Mouse (Mus musculus) urinary bladder, adult 2 months (tissue): ENCODE data around the gene Olfr26. TPM values are rescaled to one million over a fixed set of nuclear protein-coding genes. Genes with fewer than 3 reads are reported as not detected.
"Not testable (repeated sequence)": the region's sequence is repeated elsewhere in the genome, so short reads cannot be mapped to it uniquely, and the experiment has no call there.

Experiments used
- DNase-seq: peaks from one replicate; pipeline ENCODE4 v3.0.0; 2022; ENCODE audit warnings: low spot score
- polyA plus RNA-seq: library from polyadenylated mRNA; depleted of rRNA; stranded (reverse); fragments of >200 nt; gene quantifications from 2 replicates; pipeline ENCODE4 v1.2.3, GENCODE M21; 2012; rRNA removed

Olfr26 gene
- polyA plus RNA-seq = not detected in 2 replicates

DNA sequence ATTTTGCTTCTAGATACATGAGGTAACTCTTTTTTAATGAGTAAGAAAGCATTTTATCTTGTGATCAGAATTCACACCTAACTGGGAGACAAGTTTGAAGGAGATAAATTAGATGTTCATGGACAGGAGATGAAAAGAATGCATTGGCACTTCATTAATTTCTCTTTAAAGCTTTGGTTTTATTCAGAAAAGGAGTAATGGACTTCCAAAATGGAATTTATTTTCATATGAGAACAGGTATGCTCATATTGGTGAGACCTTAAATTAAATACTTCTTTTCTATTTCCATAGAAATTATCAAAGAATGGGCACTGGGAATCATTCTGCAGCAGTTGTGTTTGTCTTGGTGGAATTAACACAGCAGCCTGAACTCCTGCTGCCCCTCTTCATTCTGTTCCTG is at the start of gene Olfr26:
Gene Olfr26, plus strand, starts transcription at position 301 of the 400 bp plus-strand sequence.
- DNase-seq = no peak

DNA sequence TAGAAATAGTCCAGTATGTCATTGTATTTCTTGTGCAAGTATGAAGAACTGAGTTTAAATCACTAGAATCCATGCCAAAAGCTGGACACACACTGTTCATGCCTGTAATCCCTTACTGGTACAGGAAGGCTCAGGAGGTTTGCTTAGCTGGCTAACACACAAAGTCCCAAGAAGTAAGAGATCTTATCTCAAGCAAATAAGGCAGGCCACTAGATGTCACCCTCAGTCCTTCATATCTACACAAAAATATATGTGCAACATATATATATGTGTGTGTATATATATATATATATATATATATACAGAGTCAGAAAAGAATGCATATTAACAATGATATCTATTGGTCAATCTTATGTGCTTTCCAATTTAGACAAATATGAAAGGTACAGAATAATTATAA is 49.2 kb upstream of the Olfr26 start:
- no peak for DNase-seq

DNA sequence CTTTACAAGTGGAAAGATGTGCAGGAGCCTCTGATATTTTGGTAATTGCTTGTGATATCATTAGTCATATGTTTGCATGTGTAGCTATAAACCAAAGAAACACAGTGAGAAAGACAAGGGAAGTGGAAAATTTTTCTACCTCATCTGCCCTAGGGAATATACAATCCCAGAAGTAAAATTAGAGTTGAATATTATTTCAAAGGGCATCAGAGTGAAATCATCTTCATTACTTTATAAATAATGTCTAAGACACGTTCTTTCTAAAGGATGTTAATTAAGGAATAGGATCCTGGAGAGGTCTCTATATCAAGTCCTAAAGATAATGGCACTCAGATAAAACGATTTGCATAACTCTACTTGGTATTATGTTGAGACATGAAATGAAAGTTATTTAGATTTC is 40.5 kb upstream of the Olfr26 start, which contains the start of gene Olfr922:
Gene Olfr922, plus strand, starts transcription at position 301 of the 400 bp plus-strand sequence.
- DNase-seq = no peak

DNA sequence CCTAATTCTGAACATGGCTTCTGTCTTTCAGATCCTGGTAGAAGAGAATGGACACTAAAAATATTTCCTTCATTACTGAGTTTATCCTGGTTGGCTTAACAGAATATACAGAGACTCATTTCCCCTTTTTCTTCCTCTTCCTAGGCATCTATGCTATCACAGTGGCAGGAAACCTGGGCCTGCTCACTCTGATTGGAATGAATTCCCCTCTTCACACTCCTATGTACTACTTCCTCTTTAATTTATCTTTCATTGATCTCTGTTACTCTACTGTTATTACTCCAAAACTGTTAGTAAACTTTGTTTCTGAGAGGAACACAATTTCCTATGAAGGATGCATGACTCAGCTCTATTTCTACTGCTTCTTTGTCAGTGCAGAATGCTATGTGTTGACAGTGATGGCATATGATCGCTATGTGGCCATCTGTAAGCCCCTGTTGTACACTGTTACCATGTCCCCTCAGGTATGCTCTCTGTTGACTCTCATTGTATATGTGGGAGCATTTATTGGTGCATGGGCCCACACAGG is 39.3 kb upstream of the Olfr26 start:
- no peak for DNase-seq

DNA sequence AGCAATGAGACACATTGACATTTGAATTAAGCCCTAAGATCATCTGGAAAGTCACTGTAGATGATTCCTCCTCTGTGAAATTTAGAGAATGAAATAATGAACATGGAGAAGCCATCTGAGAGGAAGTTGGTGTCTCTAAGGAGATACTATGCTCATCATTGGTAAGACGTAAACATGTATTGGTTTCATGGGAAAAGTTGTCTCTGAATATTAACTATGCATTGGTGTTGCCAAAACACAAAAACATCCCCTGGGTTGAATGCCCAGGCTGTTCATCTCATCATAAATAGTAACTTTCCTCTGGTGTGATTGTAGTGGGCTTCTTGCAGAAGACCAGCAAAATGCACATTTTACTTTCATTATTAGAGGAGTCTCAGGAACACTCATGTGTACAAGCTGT is 28.6 kb upstream of the Olfr26 start, which contains the start of gene Olfr923:
Gene Olfr923, plus strand, starts transcription at position 301 of the 400 bp plus-strand sequence.
- no peak for DNase-seq

DNA sequence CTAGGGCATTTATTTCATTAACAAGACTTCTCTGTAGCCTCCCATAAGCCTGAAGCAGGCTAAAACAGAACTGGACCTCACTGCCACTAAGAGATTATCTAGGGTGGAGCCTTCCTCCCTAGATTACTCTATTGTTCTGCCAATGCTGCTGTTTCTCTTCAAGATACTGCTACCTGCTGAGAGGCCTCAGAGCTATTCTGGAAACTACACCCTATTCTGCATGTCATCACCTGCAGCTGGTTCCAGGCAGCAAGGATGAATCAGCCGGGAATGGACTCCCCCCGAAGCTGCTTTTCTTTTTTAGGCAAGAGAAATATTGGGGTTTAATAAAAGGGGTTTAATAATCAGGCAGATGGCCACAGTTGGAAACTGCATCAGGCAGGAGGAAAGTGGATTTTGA is 21.8 kb upstream of the Olfr26 start:
- no peak for DNase-seq

DNA sequence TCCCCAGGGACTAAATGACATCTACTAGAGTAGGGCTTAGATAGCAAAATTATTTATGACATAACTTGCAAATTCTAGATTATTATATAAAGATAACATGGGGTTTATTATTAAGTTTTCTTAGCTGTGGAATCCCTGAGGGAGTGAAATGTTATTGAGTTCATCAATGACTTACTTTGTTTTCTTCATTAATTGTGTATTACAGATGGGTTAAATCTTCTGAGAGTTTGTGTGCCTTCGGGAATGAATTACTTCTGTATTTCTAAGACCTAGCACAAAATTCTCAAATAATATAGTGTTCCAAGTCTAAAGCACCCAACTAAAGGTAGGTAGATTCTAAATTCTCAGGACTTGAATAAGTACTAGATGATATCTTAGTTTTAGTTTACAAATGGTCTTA is 10.7 kb upstream of the Olfr26 start, which contains the start of gene Olfr924:
Gene Olfr924, plus strand, starts transcription at position 301 of the 400 bp plus-strand sequence.
- no peak for DNase-seq

DNA sequence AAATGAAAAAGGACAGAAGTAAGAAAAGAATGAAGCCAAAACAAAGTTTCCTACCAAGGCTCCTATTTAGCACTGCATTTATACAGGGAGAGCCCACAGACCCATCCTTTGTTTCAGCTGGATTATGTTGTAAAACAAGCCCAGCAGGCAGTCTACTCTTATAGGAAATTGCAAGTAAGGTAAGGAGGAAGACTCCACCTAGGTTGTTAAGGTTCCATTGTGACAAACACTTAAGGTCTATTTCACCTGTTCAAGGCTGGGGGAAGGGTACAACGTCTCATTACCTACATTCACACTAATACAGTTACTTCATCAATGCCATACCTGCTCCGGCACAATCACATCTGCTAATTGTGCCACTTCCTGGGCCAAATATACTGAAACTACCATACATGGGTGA is 20.0 kb downstream of the Olfr26 start:
- not testable (repeated sequence) for DNase-seq

DNA sequence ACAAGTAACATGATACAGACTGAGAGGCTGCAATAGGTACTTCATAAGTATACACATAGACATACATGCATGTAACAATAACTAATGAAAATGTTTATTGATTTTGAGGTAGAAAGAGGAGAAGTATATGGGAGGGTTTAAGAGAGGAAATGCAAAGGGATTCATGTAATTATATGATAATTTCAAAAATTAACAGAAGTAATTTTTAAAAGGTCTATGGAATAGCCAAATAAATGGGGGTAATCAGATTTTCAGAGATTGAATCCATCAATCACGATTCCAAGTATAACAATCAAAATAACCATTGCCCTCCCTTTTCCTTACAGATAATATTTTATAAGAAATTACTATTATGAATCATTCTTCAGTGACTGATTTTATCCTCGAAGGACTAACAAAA is 22.0 kb downstream of the Olfr26 start, which contains the start of gene Olfr926:
Gene Olfr926, plus strand, starts transcription at position 301 of the 400 bp plus-strand sequence.
- no peak for DNase-seq

Other genes starting within 250 kb of the Olfr26 start
- gene Olfr914, start 250.0 kb upstream of the Olfr26 start, polyA plus RNA-seq = not detected in 2 replicates
- not detected in 2 replicates for gene Olfr916, start 195.2 kb upstream of the Olfr26 start, polyA plus RNA-seq
- not detected in 2 replicates for gene Olfr917, start 189.2 kb upstream of the Olfr26 start, polyA plus RNA-seq
- not detected in 2 replicates for gene Olfr918, start 180.5 kb upstream of the Olfr26 start, polyA plus RNA-seq
- gene Olfr919, start 151.4 kb upstream of the Olfr26 start, polyA plus RNA-seq = not detected in 2 replicates
- 53.4 and 57.0 TPM in 2 replicates for gene Vwa5a, start 136.8 kb upstream of the Olfr26 start, polyA plus RNA-seq
- 0.87 and 0.90 TPM in 2 replicates for gene Olfr920, start 102.8 kb upstream of the Olfr26 start, polyA plus RNA-seq
- gene Olfr921, start 82.0 kb upstream of the Olfr26 start, polyA plus RNA-seq = 0.08 and 0.12 TPM in 2 replicates
- gene Olfr922, start 40.4 kb upstream of the Olfr26 start, polyA plus RNA-seq = 0.06 TPM in 1 of 2 replicates, not detected in the other
- not detected in 2 replicates for gene Olfr923, start 28.5 kb upstream of the Olfr26 start, polyA plus RNA-seq
- not detected in 2 replicates for gene Olfr924, start 10.6 kb upstream of the Olfr26 start, polyA plus RNA-seq
- gene Olfr926, start 22.1 kb downstream of the Olfr26 start, polyA plus RNA-seq = not detected in 2 replicates
- not detected in 2 replicates for gene Olfr930, start 74.7 kb downstream of the Olfr26 start, polyA plus RNA-seq
- gene Olfr933, start 117.3 kb downstream of the Olfr26 start, polyA plus RNA-seq = not detected in 2 replicates
- not detected in 2 replicates for gene Olfr934, start 133.3 kb downstream of the Olfr26 start, polyA plus RNA-seq
- not detected in 2 replicates for gene Olfr935, start 144.6 kb downstream of the Olfr26 start, polyA plus RNA-seq
- not detected in 2 replicates for gene Olfr146, start 168.3 kb downstream of the Olfr26 start, polyA plus RNA-seq
- gene Olfr937, start 209.9 kb downstream of the Olfr26 start, polyA plus RNA-seq = not detected in 2 replicates
- gene Olfr938, start 223.8 kb downstream of the Olfr26 start, polyA plus RNA-seq = not detected in 2 replicates